Mouse (Mus musculus) fat pad, adult 2 months (tissue): ENCODE data around the gene Rab11fip3.
"Not testable (repeated sequence)": the region's sequence is repeated elsewhere in the genome, so short reads cannot be mapped to it uniquely, and the experiment has no call there.

Experiments used
- DNase-seq: peaks from one replicate; pipeline ENCODE4 v3.0.0-alpha.2; 2011; ENCODE audit warnings: low read depth, low spot score; ENCODE audit errors: extremely low read depth

Rab11fip3 gene

GRCm38 (mm10) chr17:26042599-26043248 lies 26.6 kb downstream of the Rab11fip3 start:
- DNase-seq, result no peak

- DNase-seq, result no peak
These were observed 28.1 kb downstream of the Rab11fip3 start for GRCm38 (mm10) chr17:26041111-26041802.

- not testable (repeated sequence) for DNase-seq
These were observed 28.6 kb downstream of the Rab11fip3 start for GRCm38 (mm10) chr17:26040711-26041110.

- DNase-seq, result no peak
These were observed 37.3 kb downstream of the Rab11fip3 start for GRCm38 (mm10) chr17:26032037-26032436.

GRCm38 (mm10) chr17:26031583-26031982 lies 37.8 kb downstream of the Rab11fip3 start:
- DNase-seq, result no peak

GRCm38 (mm10) chr17:26028261-26028660 lies 41.1 kb downstream of the Rab11fip3 start:
- DNase-seq, result no peak

- DNase-seq, result no peak
These were observed 44.7 kb downstream of the Rab11fip3 start for GRCm38 (mm10) chr17:26024674-26025073.

GRCm38 (mm10) chr17:26023966-26024365 lies 45.4 kb downstream of the Rab11fip3 start:
- DNase-seq, result no peak

- no peak for DNase-seq
These were observed 46.2 kb downstream of the Rab11fip3 start for GRCm38 (mm10) chr17:26023181-26023580.

- DNase-seq, result no peak
These were observed 47.5 kb downstream of the Rab11fip3 start for GRCm38 (mm10) chr17:26021728-26022341.

- no peak for DNase-seq
These were observed 48.5 kb downstream of the Rab11fip3 start for GRCm38 (mm10) chr17:26020848-26021347.

GRCm38 (mm10) chr17:26018388-26018787 lies 51.0 kb downstream of the Rab11fip3 start:
- no peak for DNase-seq

GRCm38 (mm10) chr17:26017949-26018348 lies 51.4 kb downstream of the Rab11fip3 start:
- no peak for DNase-seq

GRCm38 (mm10) chr17:26017021-26017420 lies 52.3 kb downstream of the Rab11fip3 start:
- DNase-seq, result no peak

GRCm38 (mm10) chr17:26013711-26014110 lies 55.6 kb downstream of the Rab11fip3 start:
- DNase-seq, result no peak

- no peak for DNase-seq
These were observed 57.4 kb downstream of the Rab11fip3 start for GRCm38 (mm10) chr17:26011841-26012460.

GRCm38 (mm10) chr17:26009540-26009939 lies 59.8 kb downstream of the Rab11fip3 start:
- DNase-seq, result no peak

- no peak for DNase-seq
These were observed 60.6 kb downstream of the Rab11fip3 start for GRCm38 (mm10) chr17:26008787-26009186.

- DNase-seq, result no peak
These were observed 61.0 kb downstream of the Rab11fip3 start for GRCm38 (mm10) chr17:26008331-26008730.

GRCm38 (mm10) chr17:26007646-26008045 lies 61.7 kb downstream of the Rab11fip3 start:
- no peak for DNase-seq

- DNase-seq, result no peak
These were observed 63.5 kb downstream of the Rab11fip3 start for GRCm38 (mm10) chr17:26005731-26006450.
